Mouse (Mus musculus) erythroblast, embryonic 14.5 days (primary cell): ENCODE measurements around the gene Fcrla.

Experiments
- GATA1 ChIP-seq: IDR thresholded peaks from 2 replicates; pipeline ENCODE4 v1.6.1; 2012; ENCODE audit warnings: low read length, inconsistent platforms, mixed read lengths
- TAL1 ChIP-seq: IDR thresholded peaks from 3 replicates; pipeline ENCODE4 v1.6.1; 2012; ENCODE audit warnings: low read length, inconsistent platforms, mixed read lengths

DNA sequence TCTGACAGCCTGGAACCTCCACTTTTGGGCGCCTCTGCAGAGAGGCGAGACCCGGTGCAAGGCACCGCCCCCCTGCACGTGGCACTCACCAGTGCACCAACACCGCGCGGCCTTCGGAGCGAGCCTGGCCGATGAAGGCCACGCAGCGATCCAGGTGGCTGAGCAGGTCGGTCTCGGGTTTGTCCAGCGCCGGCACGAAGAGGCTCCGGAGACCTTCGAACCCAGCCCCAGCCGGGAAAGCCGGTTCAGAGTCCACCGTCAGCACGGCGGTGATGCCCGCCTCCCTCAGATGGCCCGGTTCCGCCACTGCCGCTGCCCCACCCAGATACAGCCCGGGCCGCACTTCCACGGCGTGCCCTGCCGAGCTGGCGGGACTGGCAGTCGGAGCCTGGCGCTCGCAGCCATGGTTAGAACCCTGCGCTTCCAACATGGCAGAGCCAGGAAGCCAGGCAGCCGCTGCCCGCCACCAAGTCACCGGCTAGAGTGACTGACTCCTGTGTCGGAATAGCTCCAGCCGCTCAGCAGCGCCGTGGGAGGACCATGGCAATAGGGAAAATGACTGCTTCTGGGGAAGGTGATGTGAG is 42.3 kb downstream of the Fcrla start, which contains the start of the genes Gm26620 and Dusp12:
- TF ChIP-seq TAL1, result no peak
- no peak for TF ChIP-seq GATA1
